Mouse (Mus musculus): ENCODE measurements at regions not wholly inside any gene's neighbourhood (a gene's known extent, or its start where the extent isn't known, plus 50 kb on each side); places are given as distances from the start of the nearest gene placed in this dataset.

- DNase-seq (ENCODE audit: low read depth): no peak
Observed at GRCm38 (mm10) chr15:65646470-65646869, 631.8 kb upstream of the Gm21961 start.

GRCm38 (mm10) chr15:65639484-65639883 lies 624.8 kb upstream of the Gm21961 start:
- no peak for DNase-seq (ENCODE audit: low read depth)

- DNase-seq (ENCODE audit: low read depth): peak; percentile 42
Observed at GRCm38 (mm10) chr15:65637520-65638184, 622.9 kb upstream of the Gm21961 start.

GRCm38 (mm10) chr15:65632440-65632839 lies 617.7 kb upstream of the Gm21961 start:
- DNase-seq (ENCODE audit: low read depth): no peak

GRCm38 (mm10) chr15:65630476-65630875 lies 615.8 kb upstream of the Gm21961 start:
- DNase-seq (ENCODE audit: low read depth): no peak

GRCm38 (mm10) chr15:65592718-65593477 lies 578.2 kb upstream of the Gm21961 start:
- DNase-seq (ENCODE audit: low read depth): no peak

GRCm38 (mm10) chr15:65585566-65585965 lies 570.9 kb upstream of the Gm21961 start:
- no peak for DNase-seq (ENCODE audit: low read depth)

- no peak for DNase-seq (ENCODE audit: low read depth)
Observed at GRCm38 (mm10) chr15:65579353-65579752, 564.6 kb upstream of the Gm21961 start.

- no peak for DNase-seq (ENCODE audit: low read depth)
Observed at GRCm38 (mm10) chr15:65567931-65568330, 553.2 kb upstream of the Gm21961 start.

GRCm38 (mm10) chr15:65557846-65558835 lies 543.4 kb upstream of the Gm21961 start:
- DNase-seq (ENCODE audit: low read depth): no peak

GRCm38 (mm10) chr15:65549046-65549445 lies 534.3 kb upstream of the Gm21961 start:
- DNase-seq (ENCODE audit: low read depth): no peak

GRCm38 (mm10) chr15:65535606-65536005 lies 520.9 kb upstream of the Gm21961 start:
- no peak for DNase-seq (ENCODE audit: low read depth)

GRCm38 (mm10) chr15:65532241-65532640 lies 517.5 kb upstream of the Gm21961 start:
- no peak for DNase-seq (ENCODE audit: low read depth)

- DNase-seq (ENCODE audit: low read depth): no peak
Observed at GRCm38 (mm10) chr15:65502656-65503055, 488.0 kb upstream of the Gm21961 start.

- DNase-seq (ENCODE audit: low read depth): no peak
Observed at GRCm38 (mm10) chr15:65478940-65479339, 464.2 kb upstream of the Gm21961 start.

- no peak for DNase-seq (ENCODE audit: low read depth)
Observed at GRCm38 (mm10) chr15:65455203-65455816, 440.6 kb upstream of the Gm21961 start.

GRCm38 (mm10) chr15:65452258-65453028 lies 437.7 kb upstream of the Gm21961 start:
- no peak for DNase-seq (ENCODE audit: low read depth)

- no peak for DNase-seq (ENCODE audit: low read depth)
Observed at GRCm38 (mm10) chr15:65419736-65420135, 405.0 kb upstream of the Gm21961 start.
